Mouse (Mus musculus): ENCODE results near the gene Banp.

DNA sequence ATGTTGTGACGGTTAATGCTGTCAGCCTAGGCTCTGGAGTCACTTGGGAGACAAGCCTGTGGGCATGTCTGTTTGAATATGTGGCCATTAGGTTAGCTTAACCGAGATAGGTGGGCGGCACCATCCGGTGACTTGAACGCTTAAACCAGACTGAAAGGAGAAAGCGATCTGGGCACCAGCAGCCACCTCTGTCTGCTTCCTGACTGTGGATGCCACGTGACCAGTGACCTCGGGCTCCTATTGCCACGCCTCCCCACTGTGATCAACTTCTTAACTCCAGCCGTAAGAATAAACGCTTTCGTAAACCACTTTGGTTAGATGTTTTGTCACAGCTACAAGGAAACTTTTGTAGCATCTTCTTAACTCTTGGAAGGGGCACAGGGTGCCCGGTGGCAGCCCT is 119.1 kb downstream of the Banp start:
- TF ChIP-seq MYC (IDR thresholded peaks at IDR 0.05; ENCODE audit: low read depth, low read length), result no peak
- TF ChIP-seq EP300 (IDR thresholded peaks at IDR 0.05; ENCODE audit: low read depth in 1 of 2, low read length in 2 of 2), result no peak
- no peak for TF ChIP-seq POLR2A (IDR thresholded peaks at IDR 0.05; ENCODE audit: control insufficient read depth in 1 of 2, insufficient read depth in 1 of 2, low read depth in 1 of 2, low read length in 2 of 2, poor library complexity in 1 of 2)
- no peak for TF ChIP-seq UBTF (IDR thresholded peaks at IDR 0.05; ENCODE audit: borderline replicate concordance, insufficient read depth, low read depth, low read length)
- TF ChIP-seq GATA1 (IDR thresholded peaks at IDR 0.05; ENCODE audit: low read depth, low read length), result no peak
- TF ChIP-seq RAD21 (IDR thresholded peaks at IDR 0.05; ENCODE audit: low read depth, low read length), result no peak
- no peak for TF ChIP-seq POLR2AphosphoS2 (IDR thresholded peaks at IDR 0.05; ENCODE audit: low read length)
- TF ChIP-seq ELF1 (IDR thresholded peaks at IDR 0.05; ENCODE audit: low read depth, low read length), result no peak
- no peak for TF ChIP-seq JUND (IDR thresholded peaks at IDR 0.05; ENCODE audit: low read depth, low read length)
